Mouse (Mus musculus) hindbrain, embryonic 13.5 days (tissue): ENCODE data around the gene Unc5a. TPM values are rescaled to one million over a fixed set of nuclear protein-coding genes. Genes with fewer than 3 reads are reported as not detected.
A peak's percentile ranks its signal among the peaks of the same experiment; 100 is the strongest.

Source experiments
- ATAC-seq: fragments of 200-750 bp; cut with Nextera tagmentation; 2 replicates; pipeline ENCODE4 v1.8.0; 2017; ENCODE audit warnings: moderate TSS enrichment; ENCODE audit not compliant: low FRiP score
- H3K27ac ChIP-seq: fragments of 300-500 bp; sonication (generic); 2 replicates; pipeline ENCODE4 v1.5.1; 2015; ENCODE audit warnings: inconsistent platforms, mild to moderate bottlenecking, moderate library complexity
- H3K27me3 ChIP-seq: fragments of 300-500 bp; sonication (generic); 2 replicates; pipeline ENCODE4 v1.6.1; 2015; ENCODE audit warnings: mild to moderate bottlenecking, inconsistent platforms
- H3K36me3 ChIP-seq: fragments of 300-500 bp; sonication (generic); 2 replicates; pipeline ENCODE4 v1.6.1; 2015; ENCODE audit warnings: mild to moderate bottlenecking, inconsistent platforms
- H3K4me1 ChIP-seq: fragments of 300-500 bp; sonication (generic); replicated peaks from 2 replicates; pipeline ENCODE4 v1.6.1; 2015; ENCODE audit warnings: inconsistent platforms
- H3K4me2 ChIP-seq: fragments of 300-500 bp; sonication (generic); 2 replicates; pipeline ENCODE4 v1.6.1; 2015; ENCODE audit warnings: inconsistent platforms, mild to moderate bottlenecking, moderate library complexity
- H3K4me3 ChIP-seq: fragments of 300-500 bp; sonication (generic); 2 replicates; pipeline ENCODE4 v1.5.1; 2015; ENCODE audit warnings: mild to moderate bottlenecking, inconsistent platforms
- H3K9ac ChIP-seq: fragments of 300-500 bp; sonication (generic); 2 replicates; pipeline ENCODE4 v1.6.1; 2015; ENCODE audit warnings: mild to moderate bottlenecking, inconsistent platforms
- H3K9me3 ChIP-seq: fragments of 300-500 bp; sonication (generic); 2 replicates; pipeline ENCODE4 v1.6.1; 2016; ENCODE audit warnings: inconsistent platforms
- WGBS: fragments of 180-500 bp; shearing (Covaris S2); methylation state at CpG from one replicate; pipeline ENCODE4 v1.1.7; 2015; 5-methylcytosine and 5-hydroxymethylcytosine counted together
- polyA plus RNA-seq: library from polyadenylated mRNA; unstranded; fragments of >200 nt; fragmentation: Nextera tagmentation; extraction: Ambion mirVana; gene quantifications from 2 replicates; pipeline ENCODE4 v1.2.1, GENCODE M21; 2015

Unc5a gene
- polyA plus RNA-seq, 1 experiment from 2014 or later: 7.8 TPM

- 31% methylated on average over 9 of the region's 9 CpGs for WGBS
- H3K4me3 ChIP-seq: no peak overlapping the region
- H3K4me2 ChIP-seq: no peak overlapping the region
- H3K4me1 ChIP-seq: peaks cover 50% of the 10 kb centered on the region
- H3K9me3 ChIP-seq: no peaks in the 10 kb centered on the region
- 0 out of 2 replicates have a peak overlapping the region, but pooled peaks have one; percentile 19 for H3K9ac ChIP-seq
- peaks cover 75% of the 10 kb centered on the region for H3K27me3 ChIP-seq
- peaks cover 8% of the 10 kb centered on the region for H3K36me3 ChIP-seq
- peak; percentile 33 for ATAC-seq
- H3K27ac ChIP-seq: peak overlapping the region; percentile 58
These were observed 38.2 kb downstream of the Unc5a start for GRCm38 (mm10) chr13:54987405-54987804.

- ATAC-seq: no peak
- Histone ChIP-seq H3K27ac (peak overlapping the region; percentile 23; the same call in 1 of the 2 replicates), H3K9ac (no peak overlapping the region), H3K27me3 (peaks cover 73% of the 10 kb centered on the region), H3K9me3 (no peaks in the 10 kb centered on the region), H3K4me1 (peaks cover 55% of the 10 kb centered on the region), H3K4me3 (no peak overlapping the region), H3K36me3 (peaks cover 8% of the 10 kb centered on the region), H3K4me2 (no peak overlapping the region)
- WGBS: 50% methylated on average over 7 of the region's 7 CpGs
These were observed 39.1 kb downstream of the Unc5a start for GRCm38 (mm10) chr13:54988181-54988760.

- peaks cover 68% of the 10 kb centered on the region for H3K27me3 ChIP-seq
- H3K4me3 ChIP-seq: no peak overlapping the region
- H3K36me3 ChIP-seq: peaks cover 20% of the 10 kb centered on the region
- H3K9ac ChIP-seq: no peak overlapping the region
- no peak overlapping the region for H3K27ac ChIP-seq
- WGBS: 70% methylated on average over 7 of the region's 7 CpGs
- no peaks in the 10 kb centered on the region for H3K9me3 ChIP-seq
- no peak overlapping the region for H3K4me2 ChIP-seq
- peaks cover 66% of the 10 kb centered on the region for H3K4me1 ChIP-seq
- ATAC-seq: no peak
These were observed 43.0 kb downstream of the Unc5a start for GRCm38 (mm10) chr13:54992215-54992614.

- ATAC-seq: peak; percentile 34; the same call in 1 of the 2 replicates
These were observed 45.4 kb downstream of the Unc5a start for GRCm38 (mm10) chr13:54994576-54994975.

GRCm38 (mm10) chr13:54995161-54995560, 46.0 kb downstream of the Unc5a start:
- peaks cover 44% of the 10 kb centered on the region for H3K36me3 ChIP-seq
- no peak overlapping the region for H3K4me2 ChIP-seq
- 0 out of 2 replicates have a peak, but pooled peaks have one; percentile 11 for ATAC-seq
- H3K27ac ChIP-seq: peak overlapping the region; percentile 85
- H3K4me3 ChIP-seq: no peak overlapping the region
- peaks cover 79% of the 10 kb centered on the region for H3K27me3 ChIP-seq
- WGBS: 43% methylated on average over 6 of the region's 6 CpGs
- no peak overlapping the region for H3K9ac ChIP-seq
- no peaks in the 10 kb centered on the region for H3K9me3 ChIP-seq
- peaks cover 49% of the 10 kb centered on the region for H3K4me1 ChIP-seq

More at GRCm38 (mm10) chr13:54994576-54994975, 45.4 kb downstream of the Unc5a start:
- H3K9ac ChIP-seq: peak overlapping the region; percentile 13; the same call in 1 of the 2 replicates
- peaks cover 53% of the 10 kb centered on the region for H3K4me1 ChIP-seq
- WGBS: 8% methylated on average over 4 of the region's 4 CpGs
- no peak overlapping the region for H3K4me2 ChIP-seq
- no peak overlapping the region for H3K4me3 ChIP-seq
- H3K27me3 ChIP-seq: peaks cover 76% of the 10 kb centered on the region
- H3K36me3 ChIP-seq: peaks cover 40% of the 10 kb centered on the region
- peak overlapping the region; percentile 85 for H3K27ac ChIP-seq
- no peaks in the 10 kb centered on the region for H3K9me3 ChIP-seq

- WGBS: 65% methylated on average over 8 of the region's 8 CpGs
- ATAC-seq: no peak
- no peaks in the 10 kb centered on the region for H3K9me3 ChIP-seq
These were observed 48.4 kb downstream of the Unc5a start for GRCm38 (mm10) chr13:54997568-54997967.

GRCm38 (mm10) chr13:55000433-55000832, 51.2 kb downstream of the Unc5a start:
- Histone ChIP-seq H3K36me3 (peaks cover 62% of the 10 kb centered on the region), H3K27ac (no peak overlapping the region), H3K4me3 (no peak overlapping the region), H3K4me1 (peaks cover 29% of the 10 kb centered on the region), H3K9ac (no peak overlapping the region; the same call in 1 of the 2 replicates), H3K27me3 (peaks cover 94% of the 10 kb centered on the region), H3K9me3 (no peaks in the 10 kb centered on the region), H3K4me2 (no peak overlapping the region)
- ATAC-seq: no peak
- 79% methylated on average over 10 of the region's 10 CpGs for WGBS

More at GRCm38 (mm10) chr13:54997568-54997967, 48.4 kb downstream of the Unc5a start:
- Histone ChIP-seq H3K4me3 (no peak overlapping the region), H3K27ac (no peak overlapping the region), H3K4me1 (peaks cover 49% of the 10 kb centered on the region), H3K36me3 (peaks cover 37% of the 10 kb centered on the region), H3K27me3 (peaks cover 81% of the 10 kb centered on the region), H3K4me2 (no peak overlapping the region), H3K9ac (peak overlapping the region; percentile 29; the same call in 1 of the 2 replicates)

GRCm38 (mm10) chr13:55002090-55002489, 52.9 kb downstream of the Unc5a start:
- Histone ChIP-seq H3K9ac (no peak overlapping the region), H3K36me3 (peaks cover 49% of the 10 kb centered on the region), H3K4me2 (no peak overlapping the region), H3K27me3 (peaks cover 88% of the 10 kb centered on the region), H3K27ac (no peak overlapping the region), H3K4me3 (no peak overlapping the region), H3K4me1 (peaks cover 36% of the 10 kb centered on the region), H3K9me3 (no peaks in the 10 kb centered on the region)
- no peak for ATAC-seq
- WGBS: 87% methylated on average over 10 of the region's 10 CpGs

GRCm38 (mm10) chr13:55004646-55005045, 55.4 kb downstream of the Unc5a start:
- no peak for ATAC-seq
- H3K9ac ChIP-seq: no peak overlapping the region
- 77% methylated on average over 11 of the region's 11 CpGs for WGBS

GRCm38 (mm10) chr13:55005691-55006414, 56.6 kb downstream of the Unc5a start:
- WGBS: 63% methylated on average over 31 of the region's 31 CpGs
- no peaks in the 10 kb centered on the region for H3K9me3 ChIP-seq
- no peak for ATAC-seq
- H3K4me2 ChIP-seq: no peak overlapping the region
- peak overlapping the region; percentile 51 for H3K9ac ChIP-seq
- no peak overlapping the region for H3K4me3 ChIP-seq
- peaks cover 26% of the 10 kb centered on the region for H3K36me3 ChIP-seq
- peaks cover 41% of the 10 kb centered on the region for H3K4me1 ChIP-seq
- H3K27ac ChIP-seq: no peak overlapping the region
- H3K27me3 ChIP-seq: peaks cover 70% of the 10 kb centered on the region

More at GRCm38 (mm10) chr13:55004646-55005045, 55.4 kb downstream of the Unc5a start:
- Histone ChIP-seq H3K4me2 (no peak overlapping the region), H3K36me3 (peaks cover 29% of the 10 kb centered on the region), H3K9me3 (no peaks in the 10 kb centered on the region), H3K4me1 (peaks cover 45% of the 10 kb centered on the region), H3K27me3 (peaks cover 71% of the 10 kb centered on the region), H3K4me3 (no peak overlapping the region), H3K27ac (no peak overlapping the region)

- Histone ChIP-seq H3K27ac (no peak overlapping the region), H3K36me3 (peaks cover 26% of the 10 kb centered on the region), H3K9me3 (no peaks in the 10 kb centered on the region), H3K27me3 (peaks cover 69% of the 10 kb centered on the region), H3K9ac (peak overlapping the region; percentile 1; the same call in 1 of the 2 replicates), H3K4me3 (no peak overlapping the region), H3K4me2 (no peak overlapping the region), H3K4me1 (peaks cover 43% of the 10 kb centered on the region)
- WGBS: 72% methylated on average over 7 of the region's 7 CpGs
- no peak for ATAC-seq
These were observed 57.2 kb downstream of the Unc5a start for GRCm38 (mm10) chr13:55006415-55006742.

- ATAC-seq: peak; percentile 58
- Histone ChIP-seq H3K9me3 (no peaks in the 10 kb centered on the region), H3K9ac (no peak overlapping the region), H3K4me3 (no peak overlapping the region), H3K27ac (peak overlapping the region; percentile 52; the same call in 1 of the 2 replicates), H3K4me1 (peaks cover 53% of the 10 kb centered on the region), H3K36me3 (peaks cover 14% of the 10 kb centered on the region), H3K4me2 (no peak overlapping the region), H3K27me3 (peaks cover 64% of the 10 kb centered on the region)
- 27% methylated on average over 6 of the region's 6 CpGs for WGBS
These were observed 59.4 kb downstream of the Unc5a start for GRCm38 (mm10) chr13:55008589-55008988.
